Mouse (Mus musculus): Measurements from ENCODE around the gene Ccnd2.

DNA sequence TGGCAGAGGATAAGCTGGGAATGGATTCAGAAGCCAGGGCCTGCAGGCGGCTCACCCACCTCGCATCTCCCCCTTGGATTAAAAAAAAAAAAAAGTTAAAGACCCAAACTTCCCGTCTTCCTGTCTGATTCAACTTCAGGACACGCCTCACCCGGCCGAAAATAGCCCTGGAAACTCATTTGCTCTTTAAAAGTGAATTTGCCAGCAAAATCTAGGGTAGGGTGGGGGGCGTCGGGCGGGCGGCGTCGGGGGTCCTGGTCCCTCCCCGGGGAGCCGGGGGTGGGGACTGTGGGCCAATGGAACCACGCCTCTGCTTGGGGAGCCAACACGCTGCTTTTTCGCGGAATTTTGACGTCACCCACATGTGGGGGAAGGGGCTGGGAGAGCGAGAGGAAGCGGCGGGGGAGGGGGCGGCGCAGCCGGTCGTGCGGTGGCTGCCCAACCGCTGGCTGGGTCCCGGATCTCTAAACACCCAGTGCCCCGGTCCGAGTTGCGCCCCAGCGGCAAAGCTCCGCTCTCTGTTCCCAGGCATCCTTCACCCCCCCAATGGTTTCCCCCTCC is 2.8 kb upstream of the Ccnd2 start:
- TF ChIP-seq POLR2A (IDR thresholded peaks at IDR 0.05; ENCODE audit: insufficient read length, low read depth), result no peak
- no peak for TF ChIP-seq CEBPB (IDR thresholded peaks at IDR 0.05; ENCODE audit: insufficient read depth, poor library complexity, severe bottlenecking)
- no peak for TF ChIP-seq E2F4 (IDR thresholded peaks at IDR 0.05; ENCODE audit: insufficient read depth)
- TF ChIP-seq MAX (IDR thresholded peaks at IDR 0.05; ENCODE audit: low read depth), result no peak
- TF ChIP-seq POLR2AphosphoS2 (IDR thresholded peaks at IDR 0.05; ENCODE audit: insufficient read length, low read depth), result no peak
- TF ChIP-seq MYOD1 (IDR thresholded peaks at IDR 0.05; ENCODE audit: control insufficient read depth in 1 of 3, insufficient read length in 2 of 3, low read depth in 2 of 3), result no peak
- TF ChIP-seq USF1 (IDR thresholded peaks at IDR 0.05; ENCODE audit: low read depth), result no peak
- no peak for TF ChIP-seq TCF12 (IDR thresholded peaks at IDR 0.05; ENCODE audit: insufficient read depth, poor library complexity, severe bottlenecking)
- no peak for TF ChIP-seq TCF3 (IDR thresholded peaks at IDR 0.05; ENCODE audit: insufficient read length, low read depth)
- TF ChIP-seq REST (IDR thresholded peaks at IDR 0.05; ENCODE audit: insufficient read depth, insufficient read length), result no peak
- TF ChIP-seq MYOG (IDR thresholded peaks at IDR 0.05; ENCODE audit: control insufficient read depth in 1 of 3, insufficient read depth in 1 of 3, insufficient read length in 2 of 3, low read depth in 2 of 3), result no peak

Measured in myocyte (in vitro differentiated cells).